Mouse (Mus musculus): Measurements from ENCODE around the gene Grin2c. TPM values are rescaled to one million over a fixed set of nuclear protein-coding genes. Genes with fewer than 3 reads are reported as not detected.

Grin2c gene
- total and polyA plus RNA-seq, 3 experiments = not detected

GRCm38 (mm10) chr11:115303167-115303566, 36.1 kb upstream of the Grin2c start:
- Histone ChIP-seq H3K4me1 (ENCODE audit: control insufficient read depth in 1 of 2, insufficient read depth in 2 of 2, low read length in 2 of 2) (no peaks in the 10 kb centered on the region), H3K36me3 (ENCODE audit: control insufficient read depth in 1 of 2, insufficient read depth in 2 of 2, low read length in 2 of 2) (no peaks in the 10 kb centered on the region), H3K27me3 (ENCODE audit: control insufficient read depth in 1 of 2, insufficient read depth in 2 of 2, low read length in 2 of 2) (peaks cover 0 to 7% of the 10 kb centered on the region in 2 experiments), H3K9ac (ENCODE audit: control insufficient read depth, low read depth, low read length, poor library complexity, severe bottlenecking) (no peak overlapping the region), H3K4me3 (ENCODE audit: control insufficient read depth in 1 of 2, insufficient read depth in 1 of 2, low read depth in 2 of 2, low read length in 2 of 2) (no peak overlapping the region), H3K9me3 (replicated peaks; ENCODE audit: insufficient read depth, low read length) (no peaks in the 10 kb centered on the region), H3K79me2 (ENCODE audit: control insufficient read depth, insufficient read depth, low read length, poor library complexity) (no peaks in the 10 kb centered on the region), H3K27ac (ENCODE audit: control insufficient read depth, low read depth, low read length) (no peak overlapping the region)
- TF ChIP-seq CHD2 (IDR thresholded peaks at IDR 0.05; ENCODE audit: low read length) (no peak), NRF1 (IDR thresholded peaks at IDR 0.05; ENCODE audit: insufficient read depth, low read depth, low read length, poor library complexity, severe bottlenecking) (no peak), MYB (IDR thresholded peaks at IDR 0.05; ENCODE audit: low read depth, low read length) (no peak), MAZ (IDR thresholded peaks at IDR 0.05; ENCODE audit: low read depth, low read length) (no peak), HCFC1 (IDR thresholded peaks at IDR 0.05; ENCODE audit: low read depth, low read length) (no peak), MEF2A (IDR thresholded peaks at IDR 0.05; ENCODE audit: extremely low read depth, insufficient replicate concordance, low read depth, low read length, poor library complexity, severe bottlenecking) (no peak), UBTF (IDR thresholded peaks at IDR 0.05; ENCODE audit: borderline replicate concordance, insufficient read depth, low read depth, low read length) (no peak), ZNF384 (IDR thresholded peaks at IDR 0.05; ENCODE audit: low read depth, low read length) (no peak), POLR2AphosphoS5 (IDR thresholded peaks at IDR 0.05; ENCODE audit: borderline replicate concordance, low read depth, low read length) (no peak), KAT2A (conservative IDR thresholded peaks at IDR 0.05; ENCODE audit: low read depth, low read length) (no peak), POLR2AphosphoS2 (IDR thresholded peaks at IDR 0.05; ENCODE audit: low read length) (no peak), CTCF (IDR thresholded peaks at IDR 0.05 in 2 of 3, conservative IDR thresholded peaks at IDR 0.05 in 1 of 3; ENCODE audit: control insufficient read depth in 1 of 3, insufficient read depth in 1 of 3, low read depth in 2 of 3, low read length in 3 of 3, poor library complexity in 1 of 3, severe bottlenecking in 1 of 3) (no peak), POLR2A (IDR thresholded peaks at IDR 0.05; ENCODE audit: control insufficient read depth in 1 of 2, insufficient read depth in 1 of 2, low read depth in 1 of 2, low read length in 2 of 2, poor library complexity in 1 of 2) (no peak), BHLHE40 (IDR thresholded peaks at IDR 0.05; ENCODE audit: borderline replicate concordance, low read depth, low read length) (no peak), TBP (IDR thresholded peaks at IDR 0.05; ENCODE audit: low read depth, low read length) (no peak), MAFK (IDR thresholded peaks at IDR 0.05; ENCODE audit: borderline replicate concordance, low read depth, low read length) (no peak)
- no peak for DNase-seq (ENCODE audit: low read depth, low spot score)

- Histone ChIP-seq H3K27me3 (ENCODE audit: control insufficient read depth in 1 of 2, insufficient read depth in 2 of 2, low read length in 2 of 2) (peaks cover 0 to 5% of the 10 kb centered on the region in 2 experiments; a peak in 1 of 4 replicates), H3K4me3 (ENCODE audit: control insufficient read depth in 1 of 2, insufficient read depth in 1 of 2, low read depth in 2 of 2, low read length in 2 of 2) (no peak overlapping the region), H3K9me3 (replicated peaks; ENCODE audit: insufficient read depth, low read length) (no peaks in the 10 kb centered on the region), H3K27ac (ENCODE audit: control insufficient read depth, low read depth, low read length) (no peak overlapping the region), H3K4me1 (ENCODE audit: control insufficient read depth in 1 of 2, insufficient read depth in 2 of 2, low read length in 2 of 2) (no peaks in the 10 kb centered on the region; a peak in 1 of 4 replicates), H3K9ac (ENCODE audit: control insufficient read depth, low read depth, low read length, poor library complexity, severe bottlenecking) (no peak overlapping the region), H3K36me3 (ENCODE audit: control insufficient read depth in 1 of 2, insufficient read depth in 2 of 2, low read length in 2 of 2) (no peaks in the 10 kb centered on the region), H3K79me2 (ENCODE audit: control insufficient read depth, insufficient read depth, low read length, poor library complexity) (no peaks in the 10 kb centered on the region)
- no peak for DNase-seq (ENCODE audit: low read depth, low spot score)
- TF ChIP-seq ZKSCAN1 (IDR thresholded peaks at IDR 0.05; ENCODE audit: low read depth, low read length) (no peak), POLR2AphosphoS5 (IDR thresholded peaks at IDR 0.05; ENCODE audit: borderline replicate concordance, low read depth, low read length) (no peak), NELFE (IDR thresholded peaks at IDR 0.05; ENCODE audit: low read depth, low read length) (no peak), E2F4 (IDR thresholded peaks at IDR 0.05; ENCODE audit: borderline replicate concordance, low read depth, low read length) (no peak), MAX (IDR thresholded peaks at IDR 0.05; ENCODE audit: low read length) (no peak), GABPA (IDR thresholded peaks at IDR 0.05; ENCODE audit: low read depth, low read length) (no peak), TAL1 (IDR thresholded peaks at IDR 0.05; ENCODE audit: low read length) (no peak), EP300 (IDR thresholded peaks at IDR 0.05; ENCODE audit: low read depth in 1 of 2, low read length in 2 of 2) (no peak), TBP (IDR thresholded peaks at IDR 0.05; ENCODE audit: low read depth, low read length) (no peak), ZNF384 (IDR thresholded peaks at IDR 0.05; ENCODE audit: low read depth, low read length) (no peak), POLR2A (IDR thresholded peaks at IDR 0.05; ENCODE audit: control insufficient read depth in 1 of 2, insufficient read depth in 1 of 2, low read depth in 1 of 2, low read length in 2 of 2, poor library complexity in 1 of 2) (no peak), USF2 (IDR thresholded peaks at IDR 0.05; ENCODE audit: borderline replicate concordance in 1 of 2, insufficient read depth in 1 of 2, low read depth in 1 of 2, low read length in 2 of 2) (no peak), MXI1 (IDR thresholded peaks at IDR 0.05; ENCODE audit: low read depth, low read length) (no peak), JUND (IDR thresholded peaks at IDR 0.05; ENCODE audit: low read depth, low read length) (no peak), ELF1 (IDR thresholded peaks at IDR 0.05; ENCODE audit: low read depth, low read length) (no peak)
Observed at GRCm38 (mm10) chr11:115301351-115301750, 34.3 kb upstream of the Grin2c start.

Data from MEL (cell line).